In the genomic region with DNA sequence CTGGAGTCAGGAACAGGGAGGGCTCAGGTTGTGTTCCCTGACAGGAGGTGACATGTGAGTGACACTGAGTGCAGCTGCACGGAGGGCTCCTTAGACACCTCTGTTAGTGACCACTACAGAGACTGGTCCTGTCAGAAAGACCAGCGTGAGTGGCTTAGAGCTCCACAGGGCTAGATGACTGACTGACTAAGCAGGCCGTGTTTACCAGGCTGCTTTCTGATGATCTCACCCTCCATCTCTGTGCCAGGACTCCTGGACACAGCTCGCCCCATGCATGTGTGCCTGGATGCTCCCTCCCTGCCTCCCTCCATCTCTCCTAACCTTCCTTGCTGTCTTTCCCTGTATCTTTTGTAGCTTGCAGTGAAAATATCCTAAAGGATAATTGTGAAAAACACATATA, we compare ENCODE assay signal across 9 mouse cellular contexts. TPM values are rescaled to one million over a fixed set of nuclear protein-coding genes. Genes with fewer than 3 reads are reported as not detected.
DNase-seq lines count a peak whose midpoint lies in the region; ATAC-seq lines count a peak whose summit lies in the region.
"Had no signal": no experiment of that assay in that cellular context is flagged by ENCODE, and none has a peak within 500 bp of the region (broad histone marks: within the 10 kb centered on the region; RNA-seq: fewer than 3 reads in every experiment).

No protein-coding gene starts in this region.

- H3K9ac ChIP-seq in embryonic facial prominence, embryonic 12.5 days, result no peak overlapping the region
- H3K9ac ChIP-seq: lung, embryonic 14.5 days had no signal

- H3K4me2 ChIP-seq in embryonic facial prominence, embryonic 12.5 days (replicated peaks), result no peak overlapping the region
- H3K4me2 ChIP-seq: lung, embryonic 14.5 days had no signal

- no peaks in the 10 kb centered on the region for H3K36me3 ChIP-seq in embryonic facial prominence, embryonic 12.5 days
- no peaks in the 10 kb centered on the region for H3K36me3 ChIP-seq in embryonic facial prominence, embryonic 10.5 days (replicated peaks)

- H3K4me1 ChIP-seq in embryonic facial prominence, embryonic 12.5 days, result peaks cover 3% of the 10 kb centered on the region; the same call in 1 of the 2 replicates
- H3K4me1 ChIP-seq in embryonic facial prominence, embryonic 10.5 days, result peaks cover 6% of the 10 kb centered on the region; the same call in 1 of the 2 replicates

- ATAC-seq in embryonic facial prominence, embryonic 12.5 days (ENCODE audit: insufficient number of reproducible peaks, insufficient read depth, low FRiP score, low TSS enrichment), result 0 out of 2 replicates have a peak, but pooled peaks have one; percentile 35
- no peak for ATAC-seq in megakaryocyte progenitor cell, adult 5-6 weeks (replicated peaks; ENCODE audit: poor library complexity)
- ATAC-seq in granulocyte monocyte progenitor cell, adult 5-6 weeks (replicated peaks; ENCODE audit: poor library complexity, severe bottlenecking), result no peak

- no peaks in the 10 kb centered on the region for H3K27me3 ChIP-seq in embryonic facial prominence, embryonic 12.5 days
- H3K27me3 ChIP-seq in embryonic facial prominence, embryonic 10.5 days (replicated peaks; ENCODE audit: low read depth, poor library complexity, severe bottlenecking), result no peaks in the 10 kb centered on the region

- H3K27ac ChIP-seq in embryonic facial prominence, embryonic 12.5 days, result no peak overlapping the region
- H3K27ac ChIP-seq in embryonic facial prominence, embryonic 10.5 days (replicated peaks), result no peak overlapping the region

- H3K4me3 ChIP-seq in embryonic facial prominence, embryonic 12.5 days, result no peak overlapping the region
- no peak overlapping the region for H3K4me3 ChIP-seq in embryonic facial prominence, embryonic 10.5 days

- no peaks in the 10 kb centered on the region for H3K9me3 ChIP-seq in embryonic facial prominence, embryonic 12.5 days
- H3K9me3 ChIP-seq in embryonic facial prominence, embryonic 10.5 days, result no peaks in the 10 kb centered on the region

- intact Hi-C loops in gastrocnemius, postnatal 14 days (cut with DNase I; ENCODE audit: low total_unique reads), result no loop called here

- WGBS in embryonic facial prominence, embryonic 12.5 days, result 64% methylated on average over 4 of the region's 4 CpGs
- WGBS in embryonic facial prominence, embryonic 10.5 days, result 76% methylated on average over 4 of the region's 4 CpGs

- DNase-seq in embryonic facial prominence, embryonic 10.5 days (ENCODE audit: low spot score), result no peak
- peak; percentile 7 for DNase-seq in lung, postnatal 25 days (ENCODE audit: low spot score)
- no peak for DNase-seq in lung, postnatal 4 days
- DNase-seq in gastrocnemius, postnatal 14 days, result peak; percentile 62
- peak; percentile 42 for DNase-seq in skeletal muscle tissue, adult 2 months (ENCODE audit: low read depth, low spot score)
- DNase-seq: lung, embryonic 14.5 days had no signal

RNA-seq across cellular contexts. Expression of gene Hbp1, which starts 36.7 kb away (rescaled TPM):
- polyA plus RNA-seq in embryonic facial prominence, embryonic 12.5 days (2016; fragmentation: Nextera tagmentation; extraction: Ambion mirVana), result 128 and 133 TPM in 2 replicates
- 92.9 and 103 TPM in 2 replicates for polyA plus RNA-seq in embryonic facial prominence, embryonic 10.5 days (2016; fragmentation: Nextera tagmentation; extraction: Ambion mirVana)
- total RNA-seq in gastrocnemius, postnatal 14 days (2021), result 10 to 100 TPM; 53.1 to 61.6 TPM
- 48.7 and 52.9 TPM in 2 replicates for total RNA-seq in megakaryocyte progenitor cell, adult 5-6 weeks (2015)
- 43.6 and 46.8 TPM in 2 replicates for total RNA-seq in megakaryocyte progenitor cell, adult 5-6 weeks (2017)
- total RNA-seq in granulocyte monocyte progenitor cell, adult 5-6 weeks (2014; fragmentation: Nextera tagmentation), result 39.9 and 43.5 TPM in 2 replicates
- total RNA-seq in granulocyte monocyte progenitor cell, adult 5-6 weeks (2017), result 40.6 and 53.1 TPM in 2 replicates

Comparison
In these comparisons a context has a peak if more than half of its experiments do, and no peak if none do; other contexts are left out.
1. DNase-seq: peak in lung, postnatal 25 days (single experiment), gastrocnemius, postnatal 14 days (single experiment) and skeletal muscle tissue, adult 2 months (single experiment); none in embryonic facial prominence, embryonic 10.5 days (single experiment) and lung, postnatal 4 days (0 of 2).